Mouse (Mus musculus): ENCODE data around the gene Tmem129.
A peak's percentile ranks its signal among the peaks of the same experiment; 100 is the strongest.

Gene Tmem129

GRCm38 (mm10) chr5:33637606-33638350, 20.4 kb downstream of the Tmem129 start:
- DNase-seq (ENCODE audit: low read depth, low spot score), result no peak

- DNase-seq (ENCODE audit: low read depth, low spot score), result no peak
Observed at GRCm38 (mm10) chr5:33635361-33635760, 22.9 kb downstream of the Tmem129 start.

- DNase-seq (ENCODE audit: low read depth, low spot score), result no peak
Observed at GRCm38 (mm10) chr5:33632526-33632925, 25.7 kb downstream of the Tmem129 start.

- DNase-seq (ENCODE audit: low read depth, low spot score), result no peak
Observed at GRCm38 (mm10) chr5:33630615-33631014, 27.6 kb downstream of the Tmem129 start.

- no peak for DNase-seq (ENCODE audit: low read depth, low spot score)
Observed at GRCm38 (mm10) chr5:33630061-33630460, 28.2 kb downstream of the Tmem129 start.

GRCm38 (mm10) chr5:33629301-33629987, 28.8 kb downstream of the Tmem129 start, which contains the start of the genes Fam53a and Gm9903:
Gene Fam53a, minus strand, starts transcription at chr5:33629635.
Gene Gm9903, plus strand, starts transcription at chr5:33629925.
- peak; percentile 93 for DNase-seq (ENCODE audit: low read depth, low spot score)

- peak; percentile 5 for DNase-seq (ENCODE audit: low read depth, low spot score)
Observed at GRCm38 (mm10) chr5:33628820-33629300, 29.4 kb downstream of the Tmem129 start.

GRCm38 (mm10) chr5:33627968-33628367, 30.2 kb downstream of the Tmem129 start:
- DNase-seq (ENCODE audit: low read depth, low spot score), result no peak

- DNase-seq (ENCODE audit: low read depth, low spot score), result no peak
Observed at GRCm38 (mm10) chr5:33623766-33624165, 34.5 kb downstream of the Tmem129 start.

- DNase-seq (ENCODE audit: low read depth, low spot score), result no peak
Observed at GRCm38 (mm10) chr5:33622671-33623070, 35.5 kb downstream of the Tmem129 start.

GRCm38 (mm10) chr5:33614391-33614790, 43.8 kb downstream of the Tmem129 start:
- no peak for DNase-seq (ENCODE audit: low read depth, low spot score)

- DNase-seq (ENCODE audit: low read depth, low spot score), result no peak
Observed at GRCm38 (mm10) chr5:33611795-33612194, 46.4 kb downstream of the Tmem129 start.

- DNase-seq (ENCODE audit: low read depth, low spot score), result no peak
Observed at GRCm38 (mm10) chr5:33609226-33609625, 49.0 kb downstream of the Tmem129 start.

- no peak for DNase-seq (ENCODE audit: low read depth, low spot score)
Observed at GRCm38 (mm10) chr5:33607434-33607833, 50.8 kb downstream of the Tmem129 start.

- DNase-seq (ENCODE audit: low read depth, low spot score), result no peak
Observed at GRCm38 (mm10) chr5:33606631-33607030, 51.6 kb downstream of the Tmem129 start.

GRCm38 (mm10) chr5:33605314-33605713, 52.9 kb downstream of the Tmem129 start:
- no peak for DNase-seq (ENCODE audit: low read depth, low spot score)
